Mouse (Mus musculus): ENCODE results near the gene Tmco5b. TPM values are rescaled to one million over a fixed set of nuclear protein-coding genes. Genes with fewer than 3 reads are reported as not detected.

Gene Tmco5b
- not detected in 2 replicates for polyA plus RNA-seq (2016; fragmentation: Nextera tagmentation; extraction: Ambion mirVana)

DNA sequence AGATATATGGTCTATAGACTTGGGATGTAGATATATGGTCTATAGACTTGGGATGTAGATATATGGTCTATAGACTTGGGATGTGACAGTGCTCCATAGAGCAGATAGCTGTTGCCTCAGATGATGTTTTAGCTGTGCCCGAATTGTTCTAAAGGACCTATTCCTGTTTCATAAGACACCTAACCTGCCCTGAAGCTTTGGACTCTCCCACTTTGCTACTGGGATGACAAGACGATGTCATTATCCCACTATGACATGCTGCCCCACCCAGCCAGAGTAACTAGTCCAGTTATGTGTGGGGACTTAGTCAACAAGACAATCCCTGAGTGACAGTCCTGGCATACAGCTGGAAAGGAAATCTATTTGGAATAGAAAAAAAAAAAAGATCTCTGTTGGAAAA lies at the start of gene Tmco5b:
TSS of gene Tmco5b (plus strand) at position 301 of the 400 bp plus-strand sequence.
- Histone ChIP-seq H3K4me3 (replicated peaks) (no peak within 1 kb of the TSS), H3K36me3 (replicated peaks) (no peaks in the 10 kb centered on the region), H3K4me1 (no peaks in the 10 kb centered on the region), H3K9me3 (no peaks in the 10 kb centered on the region), H3K27me3 (no peaks in the 10 kb centered on the region), H3K9ac (no peak within 1 kb of the TSS), H3K4me2 (no peak within 1 kb of the TSS), H3K27ac (no peak within 1 kb of the TSS)
- ATAC-seq (ENCODE audit: low FRiP score) = no peak
- WGBS = 91% methylated on average over 2 of the region's 2 CpGs

DNA sequence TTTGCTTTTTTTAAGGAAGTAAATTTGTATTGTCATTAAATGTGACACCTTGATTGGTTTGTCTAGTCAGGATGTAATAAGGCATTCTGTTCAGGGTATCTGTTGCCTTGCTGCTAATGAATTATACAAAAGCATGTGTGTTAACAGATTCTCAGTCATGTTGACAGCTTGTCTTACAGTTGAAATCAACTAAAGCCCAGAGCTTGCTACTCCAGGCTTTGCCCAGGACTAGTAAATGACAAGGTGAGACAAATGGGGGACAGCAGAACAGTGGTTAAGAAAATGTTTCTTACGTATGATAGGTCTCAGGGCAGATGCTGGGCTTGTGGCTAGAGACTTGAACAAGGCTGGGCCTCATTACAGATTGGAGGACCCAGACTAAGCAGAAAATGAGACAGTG lies 48.5 kb upstream of the Tmco5b start:
- Histone ChIP-seq H3K27me3 (no peaks in the 10 kb centered on the region), H3K4me2 (no peak overlapping the region), H3K36me3 (replicated peaks) (no peaks in the 10 kb centered on the region), H3K4me1 (no peaks in the 10 kb centered on the region), H3K9ac (no peak overlapping the region), H3K4me3 (replicated peaks) (no peak overlapping the region), H3K9me3 (no peaks in the 10 kb centered on the region), H3K27ac (no peak overlapping the region)
- 75% methylated on average over 1 of the region's 1 CpGs for WGBS
- ATAC-seq (ENCODE audit: low FRiP score) = no peak

DNA sequence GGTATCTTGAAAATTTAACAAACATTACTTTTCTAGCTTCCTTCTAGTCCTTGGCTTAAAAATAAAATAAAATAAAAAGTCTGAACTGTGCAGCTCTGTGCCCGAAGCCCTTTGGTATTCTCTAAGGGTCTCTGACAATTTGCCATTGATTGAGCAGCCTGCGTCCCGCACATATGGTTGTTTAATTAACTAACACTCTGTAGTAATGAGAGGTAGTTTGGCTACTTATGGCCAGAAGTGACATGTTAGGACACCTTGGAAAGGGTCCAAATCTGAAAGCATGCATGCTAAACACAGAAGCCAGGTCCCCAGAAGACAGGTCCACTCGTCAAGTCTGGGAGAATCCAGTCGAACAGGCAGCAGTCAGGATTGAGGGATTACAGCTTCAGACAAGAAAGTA lies 46.7 kb upstream of the Tmco5b start:
- no peak overlapping the region for H3K4me3 ChIP-seq (replicated peaks)
- H3K9ac ChIP-seq = no peak overlapping the region
- H3K27me3 ChIP-seq = no peaks in the 10 kb centered on the region
- no peaks in the 10 kb centered on the region for H3K4me1 ChIP-seq
- H3K27ac ChIP-seq = no peak overlapping the region
- 0 out of 2 replicates have a peak, but pooled peaks have one; percentile 23 for ATAC-seq (ENCODE audit: low FRiP score)
- H3K36me3 ChIP-seq (replicated peaks) = no peaks in the 10 kb centered on the region
- H3K9me3 ChIP-seq = no peaks in the 10 kb centered on the region
- H3K4me2 ChIP-seq = no peak overlapping the region
- WGBS = 58% methylated on average over 5 of the region's 5 CpGs

GRCm38 (mm10) chr2:113302349-113303239 lies 17.1 kb downstream of the Tmco5b start:
- H3K36me3 ChIP-seq (replicated peaks) = no peaks in the 10 kb centered on the region
- no peaks in the 10 kb centered on the region for H3K9me3 ChIP-seq
- no peak overlapping the region for H3K27ac ChIP-seq
- peak; percentile 63; the same call in 1 of the 2 replicates for ATAC-seq (ENCODE audit: low FRiP score)
- no peaks in the 10 kb centered on the region for H3K27me3 ChIP-seq
- 38% methylated on average over 18 of the region's 18 CpGs for WGBS
- no peaks in the 10 kb centered on the region for H3K4me1 ChIP-seq
- no peak overlapping the region for H3K9ac ChIP-seq
- H3K4me2 ChIP-seq = no peak overlapping the region
- H3K4me3 ChIP-seq (replicated peaks) = no peak overlapping the region

DNA sequence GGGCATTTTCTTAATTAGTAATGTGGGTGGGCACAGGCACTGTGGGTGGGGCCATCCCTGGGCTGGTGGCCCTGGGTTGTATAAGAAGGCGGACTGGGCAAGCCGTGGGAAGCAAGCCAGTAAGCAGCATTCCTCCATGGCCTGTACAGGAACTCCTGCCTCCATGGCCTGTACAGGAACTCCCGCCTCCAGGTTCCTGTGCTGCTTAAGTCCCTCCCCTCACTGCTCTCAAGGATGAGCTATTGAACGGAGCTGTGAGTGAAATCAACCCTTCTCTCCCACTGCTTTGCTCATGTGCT lies 17.7 kb downstream of the Tmco5b start:
- 79% methylated on average over 4 of the region's 4 CpGs for WGBS
- no peak overlapping the region for H3K9ac ChIP-seq

GRCm38 (mm10) chr2:113305339-113305738 lies 19.8 kb downstream of the Tmco5b start:
- Histone ChIP-seq H3K4me2 (no peak overlapping the region), H3K36me3 (replicated peaks) (no peaks in the 10 kb centered on the region), H3K4me3 (replicated peaks) (no peak overlapping the region), H3K9me3 (no peaks in the 10 kb centered on the region), H3K27me3 (no peaks in the 10 kb centered on the region), H3K9ac (no peak overlapping the region), H3K4me1 (no peaks in the 10 kb centered on the region), H3K27ac (no peak overlapping the region)
- ATAC-seq (ENCODE audit: low FRiP score) = peak; percentile 57; the same call in 1 of the 2 replicates
- WGBS = 9% methylated on average over 4 of the region's 4 CpGs

More for the DNA sequence above, 17.7 kb downstream of the Tmco5b start:
- Histone ChIP-seq H3K4me2 (no peak overlapping the region), H3K9me3 (no peaks in the 10 kb centered on the region), H3K36me3 (replicated peaks) (no peaks in the 10 kb centered on the region), H3K4me3 (replicated peaks) (no peak overlapping the region), H3K27ac (no peak overlapping the region), H3K4me1 (no peaks in the 10 kb centered on the region), H3K27me3 (no peaks in the 10 kb centered on the region)
- no peak for ATAC-seq (ENCODE audit: low FRiP score)

DNA sequence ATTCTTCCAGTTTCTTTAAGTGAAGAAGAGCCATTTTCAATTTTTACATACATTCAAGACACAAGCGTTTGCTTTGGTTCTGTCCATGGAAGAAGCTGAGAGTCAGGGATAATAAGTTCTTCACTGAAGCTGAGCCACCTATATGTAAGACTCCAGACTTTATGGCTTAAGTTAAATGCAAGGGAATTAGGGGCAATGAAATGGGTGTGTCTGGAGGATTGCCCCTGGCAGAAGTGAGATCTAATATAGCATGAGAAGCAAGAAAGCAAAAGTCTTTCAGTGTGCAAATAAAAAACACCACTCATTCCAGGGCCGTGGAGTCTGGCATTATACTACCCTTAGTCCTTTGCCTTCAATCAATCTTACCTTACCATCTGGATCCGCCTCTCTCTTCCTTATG lies 25.7 kb downstream of the Tmco5b start:
- no peak overlapping the region for H3K4me3 ChIP-seq (replicated peaks)
- no peak overlapping the region for H3K27ac ChIP-seq
- H3K9ac ChIP-seq = no peak overlapping the region
- H3K4me1 ChIP-seq = no peaks in the 10 kb centered on the region
- no peak for ATAC-seq (ENCODE audit: low FRiP score)
- H3K4me2 ChIP-seq = no peak overlapping the region
- H3K27me3 ChIP-seq = no peaks in the 10 kb centered on the region
- WGBS = 84% methylated on average over 3 of the region's 3 CpGs
- H3K9me3 ChIP-seq = no peaks in the 10 kb centered on the region
- no peaks in the 10 kb centered on the region for H3K36me3 ChIP-seq (replicated peaks)

- ATAC-seq (ENCODE audit: low FRiP score) = no peak
- H3K36me3 ChIP-seq (replicated peaks) = no peaks in the 10 kb centered on the region
- no peak overlapping the region for H3K27ac ChIP-seq
- no peaks in the 10 kb centered on the region for H3K9me3 ChIP-seq
- no peak overlapping the region for H3K9ac ChIP-seq
- H3K27me3 ChIP-seq = peaks cover 3% of the 10 kb centered on the region
- no peak overlapping the region for H3K4me2 ChIP-seq
- WGBS = 22% methylated on average over 7 of the region's 7 CpGs
- H3K4me1 ChIP-seq = peaks cover 5% of the 10 kb centered on the region
- no peak overlapping the region for H3K4me3 ChIP-seq (replicated peaks)
Measured at GRCm38 (mm10) chr2:113323016-113323415, 37.5 kb downstream of the Tmco5b start.

- Histone ChIP-seq H3K4me3 (replicated peaks) (no peak overlapping the region), H3K9ac (no peak overlapping the region), H3K4me2 (no peak overlapping the region), H3K27ac (no peak overlapping the region), H3K4me1 (no peaks in the 10 kb centered on the region), H3K9me3 (no peaks in the 10 kb centered on the region), H3K36me3 (replicated peaks) (no peaks in the 10 kb centered on the region), H3K27me3 (peaks cover 8% of the 10 kb centered on the region)
- 57% methylated on average over 9 of the region's 9 CpGs for WGBS
- ATAC-seq (ENCODE audit: low FRiP score) = no peak
Measured at GRCm38 (mm10) chr2:113333799-113334541, 48.4 kb downstream of the Tmco5b start.

- H3K4me2 ChIP-seq = no peak overlapping the region
- H3K9ac ChIP-seq = no peak overlapping the region
- no peaks in the 10 kb centered on the region for H3K27me3 ChIP-seq
- no peak overlapping the region for H3K4me3 ChIP-seq (replicated peaks)
- no peak overlapping the region for H3K27ac ChIP-seq
- 80% methylated on average over 3 of the region's 3 CpGs for WGBS
- H3K4me1 ChIP-seq = no peaks in the 10 kb centered on the region
- no peaks in the 10 kb centered on the region for H3K36me3 ChIP-seq (replicated peaks)
- H3K9me3 ChIP-seq = no peaks in the 10 kb centered on the region
- no peak for ATAC-seq (ENCODE audit: low FRiP score)
Measured at GRCm38 (mm10) chr2:113335561-113336294, 50.2 kb downstream of the Tmco5b start.

DNA sequence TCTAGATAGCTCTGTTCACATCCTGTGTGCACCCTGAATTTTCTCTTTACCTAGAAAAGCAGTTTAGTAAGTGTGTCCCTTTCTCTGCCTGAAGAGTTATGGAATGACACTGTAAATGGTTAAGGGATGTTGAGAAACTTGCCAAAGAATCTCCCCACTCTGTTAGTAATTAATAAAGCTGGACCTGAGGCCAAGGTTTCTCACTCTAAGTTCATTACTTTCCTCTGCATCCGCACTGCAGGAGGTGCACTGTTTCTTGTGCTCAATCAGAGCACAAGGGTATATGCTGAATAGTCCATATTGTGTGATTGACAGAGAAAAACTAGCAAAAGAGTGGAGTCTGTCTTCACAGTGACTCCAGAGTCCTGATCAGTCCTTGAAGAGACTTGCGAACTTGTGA lies 59.0 kb downstream of the Tmco5b start:
- no peak overlapping the region for H3K4me3 ChIP-seq (replicated peaks)
- no peaks in the 10 kb centered on the region for H3K4me1 ChIP-seq
- no peak overlapping the region for H3K4me2 ChIP-seq
- no peaks in the 10 kb centered on the region for H3K9me3 ChIP-seq
- 84% methylated on average over 2 of the region's 2 CpGs for WGBS
- ATAC-seq (ENCODE audit: low FRiP score) = no peak
- H3K27ac ChIP-seq = no peak overlapping the region
- H3K27me3 ChIP-seq = no peaks in the 10 kb centered on the region
- H3K36me3 ChIP-seq (replicated peaks) = no peaks in the 10 kb centered on the region
- H3K9ac ChIP-seq = no peak overlapping the region
